Comparison of ENCODE assay signal across 8 mouse cellular contexts in the genomic region with DNA sequence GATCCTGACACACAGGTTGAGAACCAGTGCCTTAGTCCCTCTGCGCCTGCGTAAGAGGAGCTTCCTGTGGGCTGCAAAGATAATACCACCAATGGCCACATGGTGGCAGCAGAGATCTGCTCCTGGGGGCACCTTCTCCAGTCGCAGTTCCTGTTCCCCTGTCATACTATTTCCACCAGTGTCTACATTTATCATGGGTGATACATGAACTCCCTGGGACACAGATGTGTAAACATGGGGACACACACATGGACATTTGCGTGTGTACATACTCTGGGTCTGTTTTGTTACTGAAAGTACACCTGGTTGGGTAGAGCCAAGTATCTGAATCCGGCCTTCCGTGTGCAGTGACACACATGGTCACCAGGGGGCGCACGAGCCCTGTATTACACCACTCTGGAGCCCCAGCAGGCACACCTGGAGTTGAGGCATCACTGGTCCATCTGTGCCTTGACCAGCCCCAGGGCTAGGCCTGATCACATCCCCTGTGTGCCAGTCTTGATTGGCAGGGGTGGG. TPM values are rescaled to one million over a fixed set of nuclear protein-coding genes. Genes with fewer than 3 reads are reported as not detected.
DNase-seq lines count a peak whose midpoint lies in the region; ATAC-seq and TF ChIP-seq lines count a peak whose summit lies in the region.

No protein-coding gene starts in this region.

- H3K9ac ChIP-seq in heart, embryonic 13.5 days: no peak overlapping the region
- no peak overlapping the region for H3K9ac ChIP-seq in kidney, postnatal 0 days (ENCODE audit: low read depth, low read length)
- peak overlapping the region; percentile 70 for H3K9ac ChIP-seq in liver, adult 2 months (ENCODE audit: low read depth, low read length)

- 12% methylated on average over 8 of the region's 8 CpGs for WGBS in heart, embryonic 13.5 days
- 18% methylated on average over 8 of the region's 8 CpGs for WGBS in kidney, postnatal 0 days
- WGBS in liver, adult 2 months: 7% methylated on average over 8 of the region's 8 CpGs

- H3K4me2 ChIP-seq in heart, embryonic 13.5 days: peak overlapping the region; percentile 44
- no peak overlapping the region for H3K4me2 ChIP-seq in kidney, postnatal 0 days (ENCODE audit: low read length)

- peak; percentile 98 to 99 for DNase-seq in B cell, adult 2 months
- peak; percentile 60 for DNase-seq in fibroblast of lung, adult 2 months (ENCODE audit: low read depth)
- peak; percentile 92 for DNase-seq in kidney, postnatal 0 days (ENCODE audit: low spot score)
- DNase-seq in liver, adult 2 months (ENCODE audit: extremely low read depth, low read depth, low spot score): peak; percentile 75
- peak; percentile 93 for DNase-seq in spleen, postnatal 36 days (ENCODE audit: low spot score in 2 of 2)

- no peaks in the 10 kb centered on the region for H3K36me3 ChIP-seq in heart, embryonic 13.5 days
- no peaks in the 10 kb centered on the region for H3K36me3 ChIP-seq in kidney, postnatal 0 days (ENCODE audit: insufficient read depth, low read length)
- no peaks in the 10 kb centered on the region for H3K36me3 ChIP-seq in liver, adult 2 months (ENCODE audit: control insufficient read depth, insufficient read depth, low read length)

- H3K27me3 ChIP-seq in heart, embryonic 13.5 days (replicated peaks): no peaks in the 10 kb centered on the region
- H3K27me3 ChIP-seq in kidney, postnatal 0 days (ENCODE audit: insufficient read depth, low read length): no peaks in the 10 kb centered on the region
- no peaks in the 10 kb centered on the region for H3K27me3 ChIP-seq in liver, adult 2 months (ENCODE audit: control insufficient read depth, insufficient read depth, low read length)

- no peak for TF ChIP-seq POLR2A in bone marrow macrophage, adult 2 months (IDR thresholded peaks at IDR 0.05; ENCODE audit: borderline replicate concordance, low read depth, low read length)
- no peak for TF ChIP-seq POLR2A in liver, adult 2 months (IDR thresholded peaks at IDR 0.05; ENCODE audit: extremely low read depth, insufficient read depth, low read length)

- no peaks in the 10 kb centered on the region for H3K9me3 ChIP-seq in heart, embryonic 13.5 days
- no peaks in the 10 kb centered on the region for H3K9me3 ChIP-seq in kidney, postnatal 0 days (replicated peaks; ENCODE audit: low read length)

- peak overlapping the region; percentile 55 for H3K4me3 ChIP-seq in bone marrow macrophage, adult 2 months (ENCODE audit: insufficient read depth, low read length)
- H3K4me3 ChIP-seq in heart, embryonic 13.5 days: no peak overlapping the region
- no peak overlapping the region for H3K4me3 ChIP-seq in kidney, postnatal 0 days (replicated peaks; ENCODE audit: low read depth, low read length)
- H3K4me3 ChIP-seq in liver, adult 2 months (ENCODE audit: insufficient read depth, low read depth, low read length): no peak overlapping the region; the same call in 1 of the 2 replicates

- H3K27ac ChIP-seq in bone marrow macrophage, adult 2 months (ENCODE audit: insufficient read depth, low read depth, low read length): no peak overlapping the region
- no peak overlapping the region for H3K27ac ChIP-seq in heart, embryonic 13.5 days (replicated peaks)
- no peak overlapping the region for H3K27ac ChIP-seq in kidney, postnatal 0 days
- H3K27ac ChIP-seq in liver, adult 2 months (replicated peaks; ENCODE audit: insufficient read depth, low read depth, low read length): no peak overlapping the region

- peaks cover 5% of the 10 kb centered on the region; the same call in 1 of the 2 replicates for H3K4me1 ChIP-seq in bone marrow macrophage, adult 2 months (ENCODE audit: control insufficient read depth, insufficient read depth, low read length)
- peaks cover 4% of the 10 kb centered on the region; the same call in 1 of the 2 replicates for H3K4me1 ChIP-seq in heart, embryonic 13.5 days
- H3K4me1 ChIP-seq in kidney, postnatal 0 days (replicated peaks; ENCODE audit: insufficient read depth, low read length): no peaks in the 10 kb centered on the region
- H3K4me1 ChIP-seq in liver, adult 2 months (ENCODE audit: control insufficient read depth, insufficient read depth, low read length): no peaks in the 10 kb centered on the region

- TF ChIP-seq CTCF in bone marrow macrophage, adult 2 months (IDR thresholded peaks at IDR 0.05; ENCODE audit: low read depth, low read length): peak; percentile 93
- TF ChIP-seq CTCF in kidney, postnatal 0 days (IDR thresholded peaks at IDR 0.05; ENCODE audit: low read depth): peak; percentile 82
- peak; percentile 96 for TF ChIP-seq CTCF in liver, adult 2 months (IDR thresholded peaks at IDR 0.05; ENCODE audit: low read depth, low read length)

- ATAC-seq in heart, embryonic 13.5 days (ENCODE audit: extremely low read depth, insufficient number of reproducible peaks, low FRiP score, low TSS enrichment): no peak
- ATAC-seq in kidney, postnatal 0 days (replicated peaks; ENCODE audit: low FRiP score, low read depth): peak; percentile 73
- peak; percentile 60 for ATAC-seq in monocyte, adult 5-6 weeks (replicated peaks; ENCODE audit: insufficient number of reproducible peaks, low FRiP score, low TSS enrichment, poor library complexity, severe bottlenecking)

- H3K79me2 ChIP-seq in liver, adult 2 months (ENCODE audit: control insufficient read depth, insufficient read depth, low read length): no peaks in the 10 kb centered on the region

RNA-seq across cellular contexts. Expression of a gene that starts 36.4 kb away (rescaled TPM):
- polyA plus RNA-seq in bone marrow macrophage, adult 2 months (2012; ENCODE audit: insufficient read depth, insufficient read length, missing spikeins): not detected in 2 replicates
- 2.8 and 3.1 TPM in 2 replicates for polyA plus RNA-seq in heart, embryonic 13.5 days (2015; fragmentation: Nextera tagmentation; extraction: Ambion mirVana)
- polyA plus RNA-seq in kidney, postnatal 0 days (2015; fragmentation: Nextera tagmentation; extraction: Ambion mirVana): 6.4 and 6.9 TPM in 2 replicates
- total RNA-seq in liver, adult 2 months (2014; rRNA removed): not detected in 2 replicates
- not detected in 2 replicates for polyA plus RNA-seq in liver, adult 2 months (2012; rRNA removed)
- 0.19 TPM in 1 of 3 replicates, not detected in the others for total RNA-seq in monocyte, adult 5-6 weeks (2017)
